Mouse (Mus musculus): Measurements from ENCODE around the gene P2ry14. TPM values are rescaled to one million over a fixed set of nuclear protein-coding genes. Genes with fewer than 3 reads are reported as not detected.

The P2ry14 gene
- total and polyA plus RNA-seq, 2 experiments, result 0.77 to 2.3 TPM

- Histone ChIP-seq H3K9ac (ENCODE audit: low read depth, low read length) (no peak overlapping the region), H3K4me3 (ENCODE audit: insufficient read depth, low read depth, low read length) (no peak overlapping the region), H3K4me1 (ENCODE audit: control insufficient read depth, insufficient read depth, low read length) (no peaks in the 10 kb centered on the region), H3K27me3 (ENCODE audit: control insufficient read depth, insufficient read depth, low read length) (no peaks in the 10 kb centered on the region), H3K36me3 (ENCODE audit: control insufficient read depth, insufficient read depth, low read length) (no peaks in the 10 kb centered on the region), H3K27ac (replicated peaks; ENCODE audit: insufficient read depth, low read depth, low read length) (no peak overlapping the region), H3K79me2 (ENCODE audit: control insufficient read depth, insufficient read depth, low read length) (no peaks in the 10 kb centered on the region)
- no peak for TF ChIP-seq POLR2A (IDR thresholded peaks at IDR 0.05; ENCODE audit: extremely low read depth, insufficient read depth, low read length)
- TF ChIP-seq CTCF (IDR thresholded peaks at IDR 0.05; ENCODE audit: low read depth, low read length), result no peak
- no peak for DNase-seq (ENCODE audit: extremely low read depth, low read depth, low spot score)
- 76% methylated on average over 4 of the region's 4 CpGs for WGBS
These were observed 46.0 kb downstream of the P2ry14 start for GRCm38 (mm10) chr3:59107439-59107838.

GRCm38 (mm10) chr3:59104462-59104861 is 49.0 kb downstream of the P2ry14 start:
- H3K4me1 ChIP-seq (ENCODE audit: control insufficient read depth, insufficient read depth, low read length), result no peaks in the 10 kb centered on the region
- WGBS, result 66% methylated on average over 4 of the region's 4 CpGs
- TF ChIP-seq CTCF (IDR thresholded peaks at IDR 0.05; ENCODE audit: low read depth, low read length) (no peak), POLR2A (IDR thresholded peaks at IDR 0.05; ENCODE audit: extremely low read depth, insufficient read depth, low read length) (no peak)
- H3K36me3 ChIP-seq (ENCODE audit: control insufficient read depth, insufficient read depth, low read length), result no peaks in the 10 kb centered on the region
- H3K9ac ChIP-seq (ENCODE audit: low read depth, low read length), result no peak overlapping the region
- no peaks in the 10 kb centered on the region for H3K27me3 ChIP-seq (ENCODE audit: control insufficient read depth, insufficient read depth, low read length)
- H3K79me2 ChIP-seq (ENCODE audit: control insufficient read depth, insufficient read depth, low read length), result no peaks in the 10 kb centered on the region
- H3K4me3 ChIP-seq (ENCODE audit: insufficient read depth, low read depth, low read length), result no peak overlapping the region
- no peak for DNase-seq (ENCODE audit: extremely low read depth, low read depth, low spot score)
- H3K27ac ChIP-seq (replicated peaks; ENCODE audit: insufficient read depth, low read depth, low read length), result no peak overlapping the region

- Histone ChIP-seq H3K9ac (ENCODE audit: low read depth, low read length) (no peak overlapping the region), H3K27ac (replicated peaks; ENCODE audit: insufficient read depth, low read depth, low read length) (no peak overlapping the region)
- 99% methylated on average over 2 of the region's 2 CpGs for WGBS
These were observed 51.3 kb downstream of the P2ry14 start for GRCm38 (mm10) chr3:59102146-59102545.

GRCm38 (mm10) chr3:59101218-59101986 is 52.0 kb downstream of the P2ry14 start, which contains the start of gene Gpr171:
Gpr171 (minus strand) TSS chr3:59101821.
- DNase-seq (ENCODE audit: extremely low read depth, low read depth, low spot score), result peak; percentile 27
- peaks cover 2% of the 10 kb centered on the region; the same call in 1 of the 2 replicates for H3K4me1 ChIP-seq (ENCODE audit: control insufficient read depth, insufficient read depth, low read length)
- no peaks in the 10 kb centered on the region for H3K27me3 ChIP-seq (ENCODE audit: control insufficient read depth, insufficient read depth, low read length)
- WGBS, result 76% methylated on average over 6 of the region's 6 CpGs
- no peak within 1 kb of the TSS; the same call in 1 of the 2 replicates for H3K27ac ChIP-seq (replicated peaks; ENCODE audit: insufficient read depth, low read depth, low read length)
- H3K9ac ChIP-seq (ENCODE audit: low read depth, low read length), result no peak within 1 kb of the TSS
- no peak within 1 kb of the TSS for H3K4me3 ChIP-seq (ENCODE audit: insufficient read depth, low read depth, low read length)
- no peaks in the 10 kb centered on the region for H3K79me2 ChIP-seq (ENCODE audit: control insufficient read depth, insufficient read depth, low read length)
- H3K36me3 ChIP-seq (ENCODE audit: control insufficient read depth, insufficient read depth, low read length), result no peaks in the 10 kb centered on the region
- TF ChIP-seq POLR2A (IDR thresholded peaks at IDR 0.05; ENCODE audit: extremely low read depth, insufficient read depth, low read length) (no peak), CTCF (IDR thresholded peaks at IDR 0.05; ENCODE audit: low read depth, low read length) (no peak)

More at GRCm38 (mm10) chr3:59102146-59102545, 51.3 kb downstream of the P2ry14 start:
- no peak for TF ChIP-seq CTCF (IDR thresholded peaks at IDR 0.05; ENCODE audit: low read depth, low read length)
- TF ChIP-seq POLR2A (IDR thresholded peaks at IDR 0.05; ENCODE audit: extremely low read depth, insufficient read depth, low read length), result no peak
- H3K4me1 ChIP-seq (ENCODE audit: control insufficient read depth, insufficient read depth, low read length), result no peaks in the 10 kb centered on the region
- no peaks in the 10 kb centered on the region for H3K79me2 ChIP-seq (ENCODE audit: control insufficient read depth, insufficient read depth, low read length)
- H3K4me3 ChIP-seq (ENCODE audit: insufficient read depth, low read depth, low read length), result no peak overlapping the region
- no peaks in the 10 kb centered on the region for H3K36me3 ChIP-seq (ENCODE audit: control insufficient read depth, insufficient read depth, low read length)
- no peaks in the 10 kb centered on the region for H3K27me3 ChIP-seq (ENCODE audit: control insufficient read depth, insufficient read depth, low read length)
- no peak for DNase-seq (ENCODE audit: extremely low read depth, low read depth, low spot score)

GRCm38 (mm10) chr3:59098540-59098939 is 54.9 kb downstream of the P2ry14 start:
- Histone ChIP-seq H3K36me3 (ENCODE audit: control insufficient read depth, insufficient read depth, low read length) (peaks cover 2% of the 10 kb centered on the region; the same call in 1 of the 2 replicates), H3K79me2 (ENCODE audit: control insufficient read depth, insufficient read depth, low read length) (no peaks in the 10 kb centered on the region), H3K9ac (ENCODE audit: low read depth, low read length) (no peak overlapping the region), H3K4me3 (ENCODE audit: insufficient read depth, low read depth, low read length) (no peak overlapping the region), H3K27me3 (ENCODE audit: control insufficient read depth, insufficient read depth, low read length) (no peaks in the 10 kb centered on the region), H3K27ac (replicated peaks; ENCODE audit: insufficient read depth, low read depth, low read length) (no peak overlapping the region), H3K4me1 (ENCODE audit: control insufficient read depth, insufficient read depth, low read length) (peaks cover 2% of the 10 kb centered on the region; the same call in 1 of the 2 replicates)
- no peak for TF ChIP-seq CTCF (IDR thresholded peaks at IDR 0.05; ENCODE audit: low read depth, low read length)
- TF ChIP-seq POLR2A (IDR thresholded peaks at IDR 0.05; ENCODE audit: extremely low read depth, insufficient read depth, low read length), result no peak
- no peak for DNase-seq (ENCODE audit: extremely low read depth, low read depth, low spot score)
- WGBS, result 83% methylated on average over 10 of the region's 10 CpGs

- DNase-seq (ENCODE audit: extremely low read depth, low read depth, low spot score), result peak; percentile 90
- WGBS, result 24% methylated on average over 6 of the region's 6 CpGs
- Histone ChIP-seq H3K27me3 (ENCODE audit: control insufficient read depth, insufficient read depth, low read length) (no peaks in the 10 kb centered on the region), H3K9ac (ENCODE audit: low read depth, low read length) (no peak overlapping the region), H3K36me3 (ENCODE audit: control insufficient read depth, insufficient read depth, low read length) (peaks cover 3% of the 10 kb centered on the region; the same call in 1 of the 2 replicates), H3K27ac (replicated peaks; ENCODE audit: insufficient read depth, low read depth, low read length) (no peak overlapping the region), H3K79me2 (ENCODE audit: control insufficient read depth, insufficient read depth, low read length) (no peaks in the 10 kb centered on the region), H3K4me1 (ENCODE audit: control insufficient read depth, insufficient read depth, low read length) (peaks cover 2% of the 10 kb centered on the region; the same call in 1 of the 2 replicates), H3K4me3 (ENCODE audit: insufficient read depth, low read depth, low read length) (no peak overlapping the region)
- no peak for TF ChIP-seq CTCF (IDR thresholded peaks at IDR 0.05; ENCODE audit: low read depth, low read length)
- TF ChIP-seq POLR2A (IDR thresholded peaks at IDR 0.05; ENCODE audit: extremely low read depth, insufficient read depth, low read length), result no peak
These were observed 56.0 kb downstream of the P2ry14 start for GRCm38 (mm10) chr3:59097421-59097820.

All from liver, adult 2 months (tissue).